Mouse (Mus musculus): ENCODE data around the gene Tbx2. TPM values are rescaled to one million over a fixed set of nuclear protein-coding genes. Genes with fewer than 3 reads are reported as not detected.

Tbx2 gene
- total RNA-seq, 2 experiments from 2014 or later, result 3.7 to 3.9 TPM

DNA sequence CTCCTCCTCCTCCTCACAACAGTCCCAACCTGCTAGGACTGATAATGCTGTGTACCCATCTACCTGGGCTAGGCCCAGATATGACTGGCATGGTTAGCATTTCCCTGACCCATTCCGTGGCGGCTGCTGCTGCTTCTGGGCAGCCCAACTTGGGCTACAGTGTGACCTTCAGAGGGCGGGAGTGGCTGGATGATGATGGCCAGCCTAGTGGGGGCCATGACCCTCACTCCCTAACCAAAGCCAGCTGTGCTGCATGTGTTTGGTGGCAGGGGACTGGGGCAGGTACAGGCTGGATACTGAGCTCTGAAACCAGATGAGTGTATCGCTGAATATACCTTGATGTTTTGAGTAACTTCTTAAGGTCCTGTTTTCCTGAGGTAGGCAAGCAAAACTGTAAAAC is 8.6 kb upstream of the Tbx2 start:
- no peak for DNase-seq
- intact Hi-C loops (cut with DNase I), result loop anchor here (5.0 kb wide), 1 partner anchor 296 kb away; no protein-coding TSS in a partner anchor

DNA sequence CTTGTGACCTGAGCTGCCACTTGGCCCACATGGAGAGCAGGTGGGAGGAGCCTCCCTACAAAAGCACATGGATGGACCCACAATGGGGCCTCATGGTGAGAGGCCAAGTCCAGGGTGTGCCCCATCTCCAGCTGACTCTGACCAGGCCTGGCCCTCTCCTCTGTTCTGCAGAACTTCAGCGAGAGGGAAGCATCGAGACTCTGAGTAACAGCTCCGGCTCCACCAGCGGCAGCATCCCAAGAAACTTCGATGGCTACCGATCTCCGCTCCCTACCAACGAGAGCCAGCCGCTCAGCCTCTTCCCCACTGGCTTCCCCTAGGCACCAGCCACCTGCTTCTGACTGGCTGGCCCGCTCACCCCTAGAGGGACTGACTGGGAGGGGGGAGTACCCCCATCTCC is 7.3 kb upstream of the Tbx2 start:
- DNase-seq, result no peak
- intact Hi-C loops (cut with DNase I), result no loop called here

DNA sequence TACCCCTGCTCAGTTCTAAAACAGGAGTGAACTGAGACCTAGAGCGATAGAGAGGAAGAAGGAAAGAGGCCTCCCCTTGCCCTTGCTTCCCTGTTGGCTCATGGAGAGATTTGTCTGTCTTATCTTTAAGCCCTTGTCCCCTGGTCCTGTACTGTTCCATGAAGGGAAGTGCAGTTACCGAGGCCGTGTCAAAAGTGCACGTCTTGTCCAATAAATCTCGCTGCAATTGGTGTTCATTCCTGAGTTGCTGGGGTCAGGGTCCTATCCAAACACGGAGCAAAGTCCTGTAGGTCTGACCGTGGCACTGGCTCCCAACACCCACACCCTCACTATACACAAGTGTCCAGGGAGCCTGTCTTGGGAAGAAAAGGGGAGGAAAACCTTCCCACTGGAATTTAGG is 6.5 kb upstream of the Tbx2 start:
- no peak for DNase-seq
- intact Hi-C loops (cut with DNase I), result no loop called here

DNA sequence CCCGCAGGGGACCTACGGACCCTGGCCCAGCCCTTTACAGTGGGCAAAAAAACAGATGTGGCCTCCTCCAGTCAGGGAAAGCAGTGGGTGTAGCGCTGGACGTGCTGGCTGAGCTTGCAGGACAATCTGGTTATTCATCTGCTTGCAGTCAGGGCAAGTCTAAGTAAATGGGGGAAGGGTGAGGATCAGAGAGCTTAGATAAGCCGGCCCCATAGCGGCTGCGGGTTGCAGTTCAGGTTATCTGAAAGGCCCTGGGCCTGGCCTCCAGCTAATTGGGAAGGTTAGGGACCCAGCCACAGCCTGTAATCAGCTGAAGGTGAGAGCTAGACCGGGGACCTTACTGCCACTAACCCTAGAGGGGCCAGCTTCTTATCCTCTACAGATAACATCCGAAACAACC is 5.0 kb upstream of the Tbx2 start:
- no peak for DNase-seq
- intact Hi-C loops (cut with DNase I), result no loop called here

DNA sequence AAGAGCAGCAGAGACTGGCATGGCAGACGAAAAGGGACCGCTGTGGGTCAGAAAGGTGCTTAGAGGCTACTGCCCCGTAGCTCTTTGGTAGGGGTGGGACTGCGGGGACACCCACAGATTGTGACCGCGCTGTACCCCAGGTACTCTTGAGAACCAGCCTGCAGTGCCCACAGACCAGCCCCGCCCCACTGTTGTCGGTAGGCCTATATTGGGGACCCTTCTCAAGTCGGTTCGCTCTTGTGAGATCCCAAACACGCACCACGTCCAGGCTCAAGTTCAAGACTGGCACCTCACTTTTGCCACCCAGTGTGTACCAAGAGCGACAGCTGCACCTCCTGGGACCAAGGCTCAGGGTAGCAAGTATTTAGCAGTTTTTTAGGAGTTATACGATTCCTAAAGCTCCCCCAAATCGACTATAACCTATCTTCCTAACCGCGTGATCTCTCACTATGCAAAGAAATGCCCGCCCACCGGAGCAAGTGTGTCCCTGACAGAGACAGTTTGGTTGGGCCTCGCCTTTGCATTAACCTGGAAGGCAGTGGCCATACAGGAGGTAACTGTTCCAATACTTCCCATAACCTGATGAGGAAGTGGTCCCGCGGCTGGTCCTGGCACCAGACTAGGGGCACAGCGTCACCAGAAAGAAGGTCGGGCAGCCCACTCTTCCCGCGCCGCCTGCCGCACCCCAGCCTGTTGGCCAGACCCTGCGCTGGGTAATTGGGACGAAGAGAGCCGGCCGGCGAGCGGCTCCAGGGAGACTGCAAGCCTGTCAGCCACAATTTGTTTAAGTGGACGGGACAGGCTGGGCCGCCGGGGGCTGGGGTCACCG is 3.4 kb upstream of the Tbx2 start:
- intact Hi-C loops (cut with DNase I), result no loop called here
- no peak for DNase-seq

DNA sequence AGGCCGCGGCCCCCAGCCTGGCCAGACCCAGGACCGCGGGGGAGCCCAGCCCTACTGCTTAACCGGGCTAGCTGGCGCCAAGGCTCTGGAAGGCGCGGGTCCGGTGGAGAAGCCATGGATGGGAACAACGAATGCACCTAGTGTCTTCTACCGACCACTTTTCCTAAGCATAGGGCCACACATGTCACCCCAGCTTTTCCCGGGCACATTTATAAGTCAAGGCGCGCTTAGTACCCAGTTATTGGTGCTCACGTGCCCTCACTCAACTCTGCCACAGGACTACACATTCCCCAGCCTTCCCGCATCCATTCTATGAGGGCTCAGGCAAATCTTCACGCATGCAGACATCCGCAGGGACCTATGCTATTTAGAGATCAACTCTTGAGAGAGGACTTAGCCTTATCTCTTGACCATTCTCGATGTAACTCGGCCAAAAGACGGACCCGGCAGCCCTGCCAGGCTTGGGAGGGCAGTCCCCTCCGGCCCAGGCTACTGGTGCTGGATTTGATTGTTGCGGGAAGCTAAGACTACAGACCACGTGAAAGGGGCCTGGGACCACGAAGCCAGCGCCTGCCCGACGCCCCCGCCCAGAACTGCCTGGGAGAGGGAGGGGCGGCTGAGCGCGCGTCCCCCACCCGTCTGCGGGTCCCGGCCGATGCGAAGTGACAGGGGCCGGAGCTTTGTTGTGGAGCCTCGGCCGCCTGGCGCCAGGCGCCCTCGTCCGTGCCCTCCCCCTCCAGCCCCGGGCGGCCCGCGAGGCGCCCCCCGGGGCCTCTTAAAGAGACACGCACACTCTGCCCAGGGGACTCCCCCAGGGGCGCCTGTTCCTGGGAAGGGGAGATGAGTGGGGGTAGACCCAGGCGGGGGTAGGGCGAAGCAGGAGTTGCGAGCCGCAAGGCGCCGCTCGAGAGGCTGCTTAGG is 2.6 kb upstream of the Tbx2 start:
- intact Hi-C loops (cut with DNase I), result loop anchor here (5.0 kb wide), 1 partner anchor 357 kb away; no protein-coding TSS in a partner anchor
- DNase-seq, result no peak

DNA sequence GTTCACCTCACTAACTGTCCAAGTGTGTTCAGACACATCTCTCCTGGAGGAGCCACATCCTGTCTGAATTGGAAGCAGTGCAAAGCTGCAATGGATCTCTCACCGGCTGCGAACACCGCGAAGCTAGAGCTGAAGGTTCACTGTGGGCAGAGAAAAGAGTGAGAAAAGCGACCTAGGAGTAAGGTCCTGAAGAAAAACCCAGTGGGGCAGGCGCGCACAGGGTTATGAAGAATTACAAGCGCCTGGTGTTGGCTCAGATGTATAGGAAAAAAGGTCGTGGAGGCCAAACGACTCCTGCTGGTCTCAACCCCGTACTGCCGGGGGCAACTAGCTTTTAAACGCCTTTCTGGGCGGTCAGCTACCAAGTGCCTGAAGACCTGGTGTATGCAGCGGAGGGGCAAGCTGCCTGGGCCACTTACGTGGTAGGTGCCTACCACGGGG is 1.4 kb upstream of the Tbx2 start:
- intact Hi-C loops (cut with DNase I), result loop anchor here (5.0 kb wide), 1 partner anchor 359 kb away; no protein-coding TSS in a partner anchor

DNA sequence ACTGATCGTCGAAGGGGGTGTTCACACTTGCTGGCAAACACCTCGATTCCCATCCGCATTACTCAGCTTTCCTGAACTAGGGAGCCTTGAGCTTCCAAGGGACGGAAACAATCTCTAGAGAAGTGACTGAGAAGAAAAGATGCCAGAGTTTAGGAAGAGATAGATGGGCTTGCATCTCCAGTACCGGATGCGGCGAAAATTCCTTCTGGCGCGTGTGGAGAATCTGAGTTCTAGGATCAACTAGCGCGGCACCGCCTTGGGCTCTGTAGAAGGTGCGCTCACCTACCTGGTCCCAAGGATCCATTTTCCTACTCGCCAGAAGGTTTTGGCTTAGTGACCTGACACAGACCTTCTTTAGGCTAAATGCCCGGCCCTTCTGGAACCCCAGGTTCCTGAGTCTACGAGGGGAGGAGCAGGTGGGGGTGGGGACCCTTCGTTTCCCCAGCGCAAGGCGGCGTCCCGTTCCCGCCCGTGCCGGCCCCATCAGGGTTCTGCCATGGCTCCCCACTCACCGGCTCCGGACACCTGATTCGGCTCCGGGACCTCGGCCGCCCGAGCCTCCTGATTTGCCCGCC is 608 bp upstream of the Tbx2 start:
- no peak for DNase-seq

More for the DNA sequence above, 1.4 kb upstream of the Tbx2 start:
- no peak for DNase-seq

DNA sequence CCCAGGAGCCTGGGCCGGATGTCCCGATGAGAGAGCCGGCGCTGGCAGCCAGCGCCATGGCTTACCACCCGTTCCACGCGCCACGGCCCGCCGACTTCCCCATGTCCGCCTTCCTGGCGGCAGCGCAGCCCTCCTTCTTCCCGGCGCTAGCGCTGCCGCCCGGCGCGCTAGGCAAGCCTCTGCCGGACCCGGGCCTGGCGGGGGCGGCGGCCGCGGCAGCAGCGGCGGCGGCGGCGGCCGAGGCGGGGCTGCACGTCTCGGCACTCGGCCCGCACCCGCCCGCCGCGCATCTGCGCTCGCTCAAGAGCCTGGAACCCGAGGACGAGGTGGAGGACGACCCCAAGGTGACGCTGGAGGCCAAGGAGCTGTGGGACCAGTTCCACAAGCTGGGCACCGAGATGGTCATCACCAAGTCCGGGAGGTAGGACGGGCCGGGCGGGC is 750 bp downstream of the Tbx2 start:
- intact Hi-C loops (cut with DNase I), result loop anchor here (5.0 kb wide), 1 partner anchor 361 kb away; no protein-coding TSS in a partner anchor
- no peak for DNase-seq

More for the DNA sequence above, 608 bp upstream of the Tbx2 start:
- intact Hi-C loops (cut with DNase I), result loop anchor here (5.0 kb wide), 1 partner anchor 359 kb away; no protein-coding TSS in a partner anchor

DNA sequence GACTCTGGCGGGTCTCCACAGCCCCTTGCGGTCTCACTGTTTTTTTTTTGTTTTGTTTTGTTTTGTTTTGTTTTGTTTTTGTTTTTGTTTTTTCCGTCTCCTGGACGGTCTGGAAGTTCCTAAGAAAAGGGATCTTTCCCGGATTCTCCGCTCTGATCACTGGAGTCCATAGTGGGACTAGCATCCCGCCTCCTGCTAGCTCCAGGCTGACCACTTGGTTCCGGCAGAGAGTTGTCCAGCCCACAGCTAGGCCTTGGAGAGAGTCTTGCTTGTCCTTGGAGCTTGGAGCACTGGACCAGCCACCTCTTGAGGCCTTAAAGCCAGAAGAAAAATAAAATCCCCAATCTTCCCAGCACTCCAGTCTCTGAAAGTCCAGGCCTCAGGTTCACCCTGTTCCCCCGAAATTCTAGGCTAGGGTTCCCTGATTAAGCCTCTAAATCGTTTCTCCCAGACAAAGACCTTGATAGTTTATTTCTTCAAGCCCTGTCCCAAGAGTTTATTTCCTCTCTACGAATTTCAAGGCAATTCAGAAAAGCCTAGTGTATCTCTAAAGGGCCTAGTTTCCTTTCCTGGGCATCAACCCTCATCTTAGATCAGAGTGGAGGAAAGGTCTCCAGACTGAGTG is 1.5 kb downstream of the Tbx2 start:
- intact Hi-C loops (cut with DNase I), result loop anchor here (5.0 kb wide), 1 partner anchor 362 kb away; no protein-coding TSS in a partner anchor
- no peak for DNase-seq

DNA sequence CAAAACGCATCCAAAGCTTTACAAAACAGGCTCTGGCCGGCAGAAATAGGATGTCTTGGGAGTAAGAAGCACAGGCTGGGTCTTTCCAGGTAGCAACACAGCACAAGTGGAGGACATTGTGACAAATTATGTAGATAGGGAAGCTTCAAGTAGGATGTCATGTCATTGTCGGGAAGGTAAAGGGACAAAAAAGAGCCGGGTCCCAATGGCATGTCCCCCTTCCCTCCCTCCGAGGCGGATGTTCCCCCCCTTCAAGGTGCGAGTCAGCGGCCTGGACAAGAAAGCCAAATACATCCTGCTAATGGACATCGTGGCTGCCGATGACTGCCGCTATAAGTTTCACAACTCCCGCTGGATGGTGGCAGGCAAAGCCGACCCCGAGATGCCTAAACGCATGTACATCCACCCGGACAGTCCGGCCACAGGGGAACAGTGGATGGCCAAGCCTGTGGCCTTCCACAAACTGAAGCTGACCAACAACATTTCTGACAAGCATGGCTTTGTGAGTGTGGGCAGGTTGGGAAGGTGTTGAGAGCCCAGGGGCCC is 2.1 kb downstream of the Tbx2 start:
- intact Hi-C loops (cut with DNase I), result loop anchor here (5.0 kb wide), 1 partner anchor 362 kb away; no protein-coding TSS in a partner anchor
- no peak for DNase-seq

DNA sequence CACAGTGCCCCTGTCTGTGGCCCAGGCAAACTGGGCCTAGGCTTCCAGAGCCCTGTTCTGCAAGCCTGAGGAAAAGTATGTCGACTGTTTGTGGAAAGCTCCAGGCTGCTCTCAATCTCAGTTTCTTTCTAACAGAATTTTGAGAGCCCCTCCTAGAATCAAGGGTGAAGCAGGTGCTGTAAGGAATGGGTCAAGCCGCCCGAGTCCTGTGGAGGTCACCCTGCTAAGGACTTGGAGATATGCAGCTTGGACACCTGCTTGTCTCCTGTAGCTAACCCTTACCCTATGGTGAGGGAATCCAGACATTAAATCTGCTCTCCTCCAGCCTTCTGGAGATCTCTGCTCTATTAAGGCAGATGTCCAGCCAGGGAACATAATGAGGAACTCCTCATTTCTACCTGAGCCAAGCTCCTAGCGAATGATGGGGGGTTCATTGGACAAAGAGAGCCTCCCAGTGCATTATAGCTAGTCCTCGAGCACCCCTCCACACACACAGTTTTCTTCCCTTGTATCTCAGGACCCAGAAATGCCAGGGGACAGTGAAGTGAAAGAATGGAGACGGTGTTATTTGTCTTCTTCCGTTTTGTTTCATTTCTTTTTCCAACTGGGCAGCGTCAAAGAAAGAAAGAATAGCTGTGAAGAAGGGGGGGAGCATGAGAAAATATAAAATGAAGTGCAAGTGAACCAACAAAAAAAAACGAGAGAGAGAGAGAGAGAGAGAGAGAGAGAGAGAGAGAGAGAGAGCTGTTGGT is 2.8 kb downstream of the Tbx2 start:
- intact Hi-C loops (cut with DNase I), result no loop called here
- DNase-seq, result no peak

DNA sequence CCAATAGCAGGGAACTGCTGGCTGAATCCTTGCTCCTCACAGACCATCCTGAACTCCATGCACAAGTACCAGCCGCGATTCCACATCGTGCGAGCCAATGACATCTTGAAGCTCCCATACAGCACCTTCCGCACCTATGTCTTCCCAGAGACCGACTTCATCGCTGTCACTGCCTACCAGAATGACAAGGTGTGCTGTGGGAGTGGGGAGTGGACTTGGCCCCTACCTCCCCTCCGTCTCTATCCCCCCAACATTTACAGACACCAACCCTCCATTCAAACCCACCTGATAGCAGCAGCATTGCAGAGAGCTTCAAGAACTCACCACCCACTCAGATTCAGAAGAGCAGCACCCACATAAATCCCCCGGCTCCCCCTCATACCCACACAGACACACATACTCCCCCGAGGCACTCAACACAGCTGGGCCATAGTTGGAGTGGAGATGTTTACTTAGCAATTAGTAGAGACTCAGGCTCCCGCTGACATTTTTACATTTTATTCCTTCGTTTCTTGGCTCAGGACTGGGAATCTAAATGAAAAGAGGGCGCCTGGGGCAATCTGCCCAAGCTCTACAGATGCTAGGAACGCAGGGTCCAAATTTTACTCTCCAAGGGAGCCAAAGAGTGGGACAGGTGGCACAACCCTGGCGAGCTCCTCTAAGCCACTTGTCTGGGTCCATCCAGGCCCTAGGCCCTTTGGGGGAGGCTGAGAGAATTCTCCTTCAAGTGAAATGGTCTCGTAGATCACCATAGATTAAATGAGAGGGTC is 3.6 kb downstream of the Tbx2 start:
- intact Hi-C loops (cut with DNase I), result no loop called here
- DNase-seq, result no peak

DNA sequence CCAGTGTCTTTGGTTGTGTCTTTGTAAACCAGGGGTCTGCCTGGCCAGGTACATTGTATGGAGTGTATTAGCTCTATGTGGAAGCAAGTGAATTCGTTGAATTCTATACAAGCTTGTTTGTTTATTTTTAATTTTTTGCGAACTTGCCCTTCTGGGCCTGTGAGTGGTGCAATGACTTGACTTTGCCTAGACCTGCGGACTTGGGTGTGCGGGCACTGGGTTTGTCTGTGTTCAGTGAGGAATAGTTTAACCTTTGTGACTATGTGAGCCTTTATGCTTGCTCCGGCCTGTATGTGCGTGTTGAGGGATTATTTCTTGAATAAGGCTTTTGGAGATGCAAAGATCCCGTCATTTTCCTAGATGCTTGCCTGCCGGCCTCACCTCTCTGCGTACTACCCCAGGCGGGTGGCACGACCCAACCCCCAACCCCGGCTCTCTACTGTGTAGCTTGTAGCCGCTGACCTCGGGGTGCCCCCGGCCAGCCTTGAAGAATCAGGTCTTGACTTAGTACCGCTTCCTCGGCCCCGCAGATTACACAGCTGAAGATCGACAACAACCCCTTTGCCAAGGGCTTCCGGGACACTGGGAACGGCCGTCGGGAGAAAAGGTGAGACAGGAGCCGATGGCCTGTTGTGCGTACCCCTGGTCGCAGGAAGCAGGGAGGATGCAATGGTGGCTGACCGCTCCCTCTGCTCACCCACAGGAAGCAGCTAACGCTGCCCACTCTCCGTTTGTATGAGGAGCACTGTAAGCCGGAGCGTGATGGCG is 4.4 kb downstream of the Tbx2 start:
- intact Hi-C loops (cut with DNase I), result no loop called here

DNA sequence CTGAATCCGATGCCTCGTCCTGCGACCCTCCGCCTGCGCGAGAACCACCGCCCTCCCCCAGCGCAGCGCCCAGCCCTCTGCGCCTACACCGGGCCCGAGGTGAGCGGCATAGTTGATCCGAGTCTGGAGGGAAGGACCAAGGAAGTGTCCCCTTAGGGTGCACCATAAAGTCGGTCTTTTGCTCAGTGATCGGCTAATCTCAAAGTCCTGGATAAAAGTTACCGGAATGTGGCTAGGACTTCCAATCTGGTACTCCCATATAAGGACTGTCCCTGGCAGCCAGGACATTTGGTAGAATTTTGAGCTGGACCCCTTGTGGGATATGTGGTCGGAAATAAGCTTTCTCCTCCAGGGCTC is 4.9 kb downstream of the Tbx2 start:
- no peak for DNase-seq
- intact Hi-C loops (cut with DNase I), result no loop called here

More for the DNA sequence above, 4.4 kb downstream of the Tbx2 start:
- DNase-seq, result no peak

DNA sequence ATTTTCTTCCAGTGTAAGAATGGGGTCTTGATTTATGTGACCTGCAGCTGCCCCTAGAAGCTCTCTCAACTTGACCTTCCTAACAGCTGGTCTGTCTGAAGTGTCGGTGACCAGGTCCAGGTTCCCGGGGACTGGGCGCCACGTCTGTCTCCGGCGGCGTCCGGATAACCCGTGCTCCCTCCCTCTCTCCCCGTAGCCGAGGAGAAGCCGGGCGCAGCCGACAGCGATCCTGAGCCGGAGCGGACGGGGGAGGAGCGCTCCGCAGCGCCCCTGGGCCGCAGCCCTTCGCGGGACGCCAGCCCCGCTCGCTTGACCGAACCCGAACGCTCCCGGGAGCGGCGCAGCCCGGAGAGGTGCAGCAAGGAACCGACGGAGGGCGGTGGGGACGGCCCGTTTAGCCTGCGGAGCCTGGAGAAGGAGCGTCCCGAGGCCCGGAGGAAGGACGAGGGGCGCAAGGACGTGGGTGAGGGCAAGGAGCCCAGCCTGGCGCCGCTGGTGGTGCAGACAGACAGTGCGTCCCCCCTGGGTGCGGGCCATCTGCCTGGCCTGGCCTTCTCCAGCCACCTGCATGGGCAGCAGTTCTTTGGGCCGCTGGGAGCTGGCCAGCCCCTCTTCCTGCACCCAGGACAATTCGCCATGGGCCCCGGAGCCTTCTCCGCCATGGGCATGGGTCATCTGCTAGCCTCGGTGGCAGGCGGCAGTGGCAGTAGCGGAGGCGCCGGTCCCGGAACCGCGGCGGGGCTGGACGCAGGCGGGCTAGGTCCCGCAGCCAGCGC is 5.5 kb downstream of the Tbx2 start:
- intact Hi-C loops (cut with DNase I), result no loop called here

More for the DNA sequence above, 5.5 kb downstream of the Tbx2 start:
- DNase-seq, result no peak
